Mouse (Mus musculus) lung, postnatal 25 days (tissue): ENCODE results near the gene Slc2a3.

Source experiments
- DNase-seq: peaks from one replicate; pipeline ENCODE4 v3.0.0; 2022; ENCODE audit warnings: low spot score

Slc2a3 gene

GRCm38 (mm10) chr6:122801301-122801800, at the start of gene Slc2a3:
TSS of gene Slc2a3 (minus strand) at chr6:122801640.
- peak; percentile 43 for DNase-seq

- DNase-seq: no peak
Measured at GRCm38 (mm10) chr6:122843759-122844158, 42.3 kb upstream of the Slc2a3 start.

- no peak for DNase-seq
Measured at GRCm38 (mm10) chr6:122837539-122837938, 36.1 kb upstream of the Slc2a3 start.

GRCm38 (mm10) chr6:122836974-122837373, 35.5 kb upstream of the Slc2a3 start:
- no peak for DNase-seq

GRCm38 (mm10) chr6:122834365-122834764, 32.9 kb upstream of the Slc2a3 start:
- peak; percentile 61 for DNase-seq

- no peak for DNase-seq
Measured at GRCm38 (mm10) chr6:122832880-122833279, 31.4 kb upstream of the Slc2a3 start.

- DNase-seq: peak; percentile 25
Measured at GRCm38 (mm10) chr6:122828086-122828485, 26.6 kb upstream of the Slc2a3 start.

GRCm38 (mm10) chr6:122825923-122826742, 24.7 kb upstream of the Slc2a3 start:
- peak; percentile 77 for DNase-seq

- no peak for DNase-seq
Measured at GRCm38 (mm10) chr6:122825166-122825565, 23.7 kb upstream of the Slc2a3 start.

- DNase-seq: peak; percentile 45
Measured at GRCm38 (mm10) chr6:122824086-122824485, 22.6 kb upstream of the Slc2a3 start.

GRCm38 (mm10) chr6:122821822-122822221, 20.4 kb upstream of the Slc2a3 start:
- peak; percentile 20 for DNase-seq

GRCm38 (mm10) chr6:122820799-122821650, 19.6 kb upstream of the Slc2a3 start:
- DNase-seq: no peak

GRCm38 (mm10) chr6:122820071-122820798, 18.8 kb upstream of the Slc2a3 start:
- peak; percentile 20 for DNase-seq

GRCm38 (mm10) chr6:122819306-122820070, 18.0 kb upstream of the Slc2a3 start, which contains the start of gene Foxj2:
TSS of gene Foxj2 (plus strand) at chr6:122819914.
- peak; percentile 64 for DNase-seq

GRCm38 (mm10) chr6:122813640-122814039, 12.2 kb upstream of the Slc2a3 start:
- no peak for DNase-seq

GRCm38 (mm10) chr6:122812716-122813115, 11.3 kb upstream of the Slc2a3 start:
- no peak for DNase-seq

- DNase-seq: peak; percentile 42
Measured at GRCm38 (mm10) chr6:122811771-122812600, 10.5 kb upstream of the Slc2a3 start.

GRCm38 (mm10) chr6:122811280-122811652, 9.8 kb upstream of the Slc2a3 start:
- DNase-seq: peak; percentile 95

- peak; percentile 99 for DNase-seq
Measured at GRCm38 (mm10) chr6:122810615-122811279, 9.3 kb upstream of the Slc2a3 start.
